Mouse (Mus musculus) intestine, embryonic 16.5 days (tissue): ENCODE data around the gene Olfm1. TPM values are rescaled to one million over a fixed set of nuclear protein-coding genes. Genes with fewer than 3 reads are reported as not detected.

Source experiments
- ATAC-seq: fragments of 200-750 bp; cut with Nextera tagmentation; 2 replicates; pipeline ENCODE4 v1.8.0; 2017; ENCODE audit warnings: moderate TSS enrichment, moderate library complexity
- H3K27ac ChIP-seq: fragments of 300-500 bp; sonication (generic); 2 replicates; pipeline ENCODE4 v1.5.1; 2014; ENCODE audit warnings: mild to moderate bottlenecking, low read length
- H3K27me3 ChIP-seq: fragments of 300-500 bp; sonication (generic); replicated peaks from 2 replicates; pipeline ENCODE4 v1.6.1; 2014; ENCODE audit warnings: low read length, control low read depth, mixed read lengths; ENCODE audit not compliant: control insufficient read depth, insufficient read depth
- H3K36me3 ChIP-seq: fragments of 300-500 bp; sonication (generic); 2 replicates; pipeline ENCODE4 v1.6.1; 2014; ENCODE audit warnings: low read length, control low read depth; ENCODE audit not compliant: control insufficient read depth, insufficient read depth
- H3K4me1 ChIP-seq: fragments of 300-500 bp; sonication (generic); 2 replicates; pipeline ENCODE4 v1.6.1; 2014; ENCODE audit warnings: low read length, control low read depth, mixed read lengths; ENCODE audit not compliant: control insufficient read depth, insufficient read depth
- H3K4me2 ChIP-seq: fragments of 300-500 bp; sonication (generic); 2 replicates; pipeline ENCODE4 v1.6.1; 2014; ENCODE audit warnings: low read depth, low read length, control low read depth
- H3K4me3 ChIP-seq: fragments of 300-500 bp; sonication (generic); 2 replicates; pipeline ENCODE4 v1.5.1; 2014; ENCODE audit warnings: mild to moderate bottlenecking, low read length
- H3K9ac ChIP-seq: fragments of 300-500 bp; sonication (generic); 2 replicates; pipeline ENCODE4 v1.6.1; 2014; ENCODE audit warnings: low read depth, low read length
- H3K9me3 ChIP-seq: fragments of 300-500 bp; sonication (generic); 2 replicates; pipeline ENCODE4 v1.6.1; 2016; ENCODE audit warnings: low read length, control low read depth; ENCODE audit not compliant: control insufficient read depth
- WGBS: fragments of 180-500 bp; shearing (Covaris S2); extraction: QIAGEN DNeasy Blood & Tissue Kit; methylation state at CpG from one replicate; pipeline ENCODE4 v1.1.7; 2014; 5-methylcytosine and 5-hydroxymethylcytosine counted together
- polyA plus RNA-seq: library from polyadenylated mRNA; unstranded; fragments of >200 nt; fragmentation: Nextera tagmentation; extraction: Ambion mirVana; gene quantifications from 2 replicates; pipeline ENCODE4 v1.2.1, GENCODE M21; 2015

The Olfm1 gene
- polyA plus RNA-seq, 1 experiment from 2014 or later, result 13.3 TPM

GRCm38 (mm10) chr2:28169336-28169735 lies 23.5 kb upstream of the Olfm1 start:
- Histone ChIP-seq H3K4me2 (no peak overlapping the region), H3K4me3 (no peak overlapping the region), H3K36me3 (no peaks in the 10 kb centered on the region), H3K9me3 (no peaks in the 10 kb centered on the region), H3K4me1 (no peaks in the 10 kb centered on the region), H3K27ac (no peak overlapping the region), H3K27me3 (no peaks in the 10 kb centered on the region), H3K9ac (no peak overlapping the region)
- 71% methylated on average over 12 of the region's 12 CpGs for WGBS
- ATAC-seq, result no peak

- Histone ChIP-seq H3K9me3 (no peaks in the 10 kb centered on the region), H3K4me3 (no peak overlapping the region), H3K27me3 (no peaks in the 10 kb centered on the region), H3K27ac (no peak overlapping the region), H3K36me3 (no peaks in the 10 kb centered on the region), H3K4me2 (no peak overlapping the region), H3K4me1 (no peaks in the 10 kb centered on the region), H3K9ac (no peak overlapping the region)
- 71% methylated on average over 6 of the region's 6 CpGs for WGBS
- no peak for ATAC-seq
Observed at GRCm38 (mm10) chr2:28171962-28172361, 20.8 kb upstream of the Olfm1 start.

- no peak overlapping the region for H3K27ac ChIP-seq
- WGBS, result 67% methylated on average over 11 of the region's 11 CpGs
- H3K36me3 ChIP-seq, result no peaks in the 10 kb centered on the region
- no peak overlapping the region for H3K4me3 ChIP-seq
- H3K4me2 ChIP-seq, result no peak overlapping the region
- H3K27me3 ChIP-seq, result no peaks in the 10 kb centered on the region
- ATAC-seq, result no peak
- H3K4me1 ChIP-seq, result no peaks in the 10 kb centered on the region
- H3K9me3 ChIP-seq, result no peaks in the 10 kb centered on the region
- no peak overlapping the region for H3K9ac ChIP-seq
Observed at GRCm38 (mm10) chr2:28173225-28174141, 19.3 kb upstream of the Olfm1 start.

GRCm38 (mm10) chr2:28174441-28174840 lies 18.4 kb upstream of the Olfm1 start:
- no peaks in the 10 kb centered on the region for H3K27me3 ChIP-seq
- no peak for ATAC-seq
- no peaks in the 10 kb centered on the region for H3K9me3 ChIP-seq
- H3K4me3 ChIP-seq, result no peak overlapping the region
- WGBS, result 74% methylated on average over 3 of the region's 3 CpGs
- no peaks in the 10 kb centered on the region for H3K36me3 ChIP-seq
- H3K9ac ChIP-seq, result no peak overlapping the region
- H3K4me1 ChIP-seq, result no peaks in the 10 kb centered on the region
- H3K27ac ChIP-seq, result no peak overlapping the region
- H3K4me2 ChIP-seq, result no peak overlapping the region

GRCm38 (mm10) chr2:28178600-28178999 lies 14.2 kb upstream of the Olfm1 start:
- ATAC-seq, result no peak
- 69% methylated on average over 6 of the region's 6 CpGs for WGBS
- H3K4me3 ChIP-seq, result no peak overlapping the region

GRCm38 (mm10) chr2:28180053-28180452 lies 12.7 kb upstream of the Olfm1 start:
- 0 out of 2 replicates have a peak, but pooled peaks cover 3% of the 10 kb centered on the region for H3K9me3 ChIP-seq
- no peaks in the 10 kb centered on the region for H3K27me3 ChIP-seq
- no peaks in the 10 kb centered on the region for H3K36me3 ChIP-seq
- H3K4me1 ChIP-seq, result no peaks in the 10 kb centered on the region
- ATAC-seq, result no peak
- H3K27ac ChIP-seq, result no peak overlapping the region
- WGBS, result 63% methylated on average over 3 of the region's 3 CpGs
- H3K9ac ChIP-seq, result no peak overlapping the region
- H3K4me3 ChIP-seq, result no peak overlapping the region
- H3K4me2 ChIP-seq, result no peak overlapping the region

More at GRCm38 (mm10) chr2:28178600-28178999, 14.2 kb upstream of the Olfm1 start:
- H3K27me3 ChIP-seq, result no peaks in the 10 kb centered on the region
- no peak overlapping the region for H3K4me2 ChIP-seq
- no peaks in the 10 kb centered on the region for H3K9me3 ChIP-seq
- no peak overlapping the region for H3K9ac ChIP-seq
- no peaks in the 10 kb centered on the region for H3K36me3 ChIP-seq
- no peaks in the 10 kb centered on the region for H3K4me1 ChIP-seq
- no peak overlapping the region for H3K27ac ChIP-seq

GRCm38 (mm10) chr2:28188398-28188944 lies 4.3 kb upstream of the Olfm1 start:
- H3K36me3 ChIP-seq, result no peaks in the 10 kb centered on the region
- H3K4me3 ChIP-seq, result no peak overlapping the region
- H3K27me3 ChIP-seq, result peaks cover 6% of the 10 kb centered on the region
- 52% methylated on average over 8 of the region's 8 CpGs for WGBS
- H3K9ac ChIP-seq, result no peak overlapping the region
- H3K9me3 ChIP-seq, result 0 out of 2 replicates have a peak, but pooled peaks cover 3% of the 10 kb centered on the region
- no peak for ATAC-seq
- peaks cover 2% of the 10 kb centered on the region; the same call in 1 of the 2 replicates for H3K4me1 ChIP-seq
- no peak overlapping the region for H3K4me2 ChIP-seq
- no peak overlapping the region for H3K27ac ChIP-seq

GRCm38 (mm10) chr2:28193690-28194087 lies 897 bp downstream of the Olfm1 start:
- 29% methylated on average over 12 of the region's 12 CpGs for WGBS
- peak overlapping the region; percentile 62 for H3K9ac ChIP-seq

GRCm38 (mm10) chr2:28194962-28195617 lies 2.3 kb downstream of the Olfm1 start:
- Histone ChIP-seq H3K4me3 (no peak overlapping the region), H3K4me2 (no peak overlapping the region), H3K27ac (no peak overlapping the region), H3K4me1 (peaks cover 4% of the 10 kb centered on the region; the same call in 1 of the 2 replicates), H3K9me3 (no peaks in the 10 kb centered on the region), H3K36me3 (no peaks in the 10 kb centered on the region), H3K27me3 (peaks cover 13% of the 10 kb centered on the region), H3K9ac (no peak overlapping the region)
- 43% methylated on average over 6 of the region's 6 CpGs for WGBS
- ATAC-seq, result no peak

More at GRCm38 (mm10) chr2:28193690-28194087, 897 bp downstream of the Olfm1 start:
- Histone ChIP-seq H3K4me1 (peaks cover 4% of the 10 kb centered on the region; the same call in 1 of the 2 replicates), H3K27me3 (peaks cover 13% of the 10 kb centered on the region), H3K4me2 (peak overlapping the region; percentile 89), H3K9me3 (no peaks in the 10 kb centered on the region), H3K36me3 (no peaks in the 10 kb centered on the region), H3K27ac (no peak overlapping the region), H3K4me3 (peak overlapping the region; percentile 61)
- 0 out of 2 replicates have a peak, but pooled peaks have one; percentile 10 for ATAC-seq
